Mouse (Mus musculus) lung, embryonic 15.5 days (tissue): ENCODE data around the gene Hoxa11. TPM values are rescaled to one million over a fixed set of nuclear protein-coding genes. Genes with fewer than 3 reads are reported as not detected.

Source experiments
- ATAC-seq: fragments of 200-750 bp; cut with Nextera tagmentation; 2 replicates; pipeline ENCODE4 v1.8.0; 2017; ENCODE audit warnings: moderate number of reproducible peaks, borderline replicate concordance; ENCODE audit not compliant: low FRiP score, low TSS enrichment; ENCODE audit errors: extremely low read depth
- H3K27ac ChIP-seq: fragments of 300-500 bp; sonication (generic); 2 replicates; pipeline ENCODE4 v1.5.1; 2015; ENCODE audit warnings: moderate library complexity, mild to moderate bottlenecking, inconsistent platforms
- H3K27me3 ChIP-seq: fragments of 300-500 bp; sonication (generic); 2 replicates; pipeline ENCODE4 v1.6.1; 2015; ENCODE audit warnings: inconsistent platforms
- H3K36me3 ChIP-seq: fragments of 300-500 bp; sonication (generic); 2 replicates; pipeline ENCODE4 v1.6.1; 2015; ENCODE audit warnings: inconsistent platforms
- H3K4me1 ChIP-seq: fragments of 300-500 bp; sonication (generic); 2 replicates; pipeline ENCODE4 v1.6.1; 2015; ENCODE audit warnings: inconsistent platforms
- H3K4me2 ChIP-seq: fragments of 300-500 bp; sonication (generic); 2 replicates; pipeline ENCODE4 v1.6.1; 2015; ENCODE audit warnings: inconsistent platforms, mild to moderate bottlenecking, moderate library complexity
- H3K4me3 ChIP-seq: fragments of 300-500 bp; sonication (generic); 2 replicates; pipeline ENCODE4 v1.5.1; 2015; ENCODE audit warnings: mild to moderate bottlenecking, inconsistent platforms
- H3K9ac ChIP-seq: fragments of 300-500 bp; sonication (generic); 2 replicates; pipeline ENCODE4 v1.6.1; 2015; ENCODE audit warnings: inconsistent platforms
- H3K9me3 ChIP-seq: fragments of 300-500 bp; sonication (generic); 2 replicates; pipeline ENCODE4 v1.6.1; 2016; ENCODE audit warnings: inconsistent platforms
- whole genome bisulfite sequencing: fragments of 180-500 bp; shearing (Covaris S2); methylation state at CpG from one replicate; pipeline ENCODE4 v1.1.7; 2015; 5-methylcytosine and 5-hydroxymethylcytosine counted together
- polyA plus RNA-seq: library from polyadenylated mRNA; unstranded; fragments of >200 nt; fragmentation: Nextera tagmentation; extraction: Ambion mirVana; gene quantifications from 2 replicates; pipeline ENCODE4 v1.2.1, GENCODE M21; 2015

Hoxa11 gene
- polyA plus RNA-seq, 1 experiment from 2014 or later = not detected

DNA sequence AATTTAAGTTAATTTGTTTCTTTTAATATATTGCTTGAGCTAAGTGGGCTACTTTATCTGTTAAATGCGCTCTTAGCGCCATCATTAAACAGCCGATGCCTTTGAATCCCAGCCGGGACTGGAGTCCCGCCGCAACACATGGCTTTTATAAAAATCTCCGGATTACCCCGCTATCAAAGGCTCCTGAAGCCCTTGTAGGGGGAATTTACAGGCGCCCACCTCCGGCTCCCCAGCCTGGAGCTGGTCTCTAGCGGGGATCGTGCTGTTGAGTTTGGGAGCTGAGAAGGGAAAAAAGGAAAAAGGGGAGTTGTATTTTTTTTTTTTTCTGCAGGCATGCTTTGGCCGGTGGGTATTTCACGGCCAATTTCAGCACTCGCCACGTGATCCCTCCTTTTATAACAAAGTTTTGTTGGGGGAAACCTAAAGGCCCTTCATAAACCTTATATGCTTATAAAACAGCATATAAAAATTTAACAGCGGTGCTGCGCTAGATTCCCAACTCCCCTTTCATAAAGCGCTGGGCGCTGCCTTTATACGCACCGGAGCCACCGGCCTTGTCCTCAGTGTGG, 1.1 kb downstream of the Hoxa11 start:
- Histone ChIP-seq H3K9me3 (no peaks in the 10 kb centered on the region), H3K36me3 (no peaks in the 10 kb centered on the region), H3K4me3 (no peak overlapping the region; the same call in 1 of the 2 replicates), H3K4me2 (no peak overlapping the region), H3K27me3 (peaks cover 100% of the 10 kb centered on the region), H3K9ac (no peak overlapping the region), H3K4me1 (peaks cover 15% of the 10 kb centered on the region), H3K27ac (no peak overlapping the region)
- no peak for ATAC-seq
- WGBS = 2% methylated on average over 23 of the region's 23 CpGs

DNA sequence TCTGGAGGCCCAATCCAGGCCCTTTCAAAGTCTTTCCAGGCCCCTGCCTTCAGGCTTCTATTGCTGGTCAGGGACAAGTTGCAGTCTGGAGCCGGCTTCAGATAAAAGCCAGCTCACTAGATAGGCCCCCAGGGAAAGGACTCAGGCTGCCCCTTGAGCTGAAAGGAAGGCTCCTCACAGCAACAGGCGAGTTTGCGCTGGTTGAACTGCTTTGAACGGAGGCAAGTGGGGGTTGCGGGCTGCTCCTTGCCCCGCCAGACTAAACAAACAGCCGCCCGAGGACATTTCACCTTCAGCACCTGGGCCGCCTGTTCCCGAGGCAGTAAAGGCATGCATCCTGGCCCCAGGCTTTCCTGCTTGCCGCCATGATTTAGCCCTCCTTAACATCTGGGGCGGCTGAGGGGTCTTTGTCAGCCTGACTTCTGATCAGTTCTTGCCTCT, 1.9 kb downstream of the Hoxa11 start:
- WGBS = 4% methylated on average over 12 of the region's 12 CpGs

DNA sequence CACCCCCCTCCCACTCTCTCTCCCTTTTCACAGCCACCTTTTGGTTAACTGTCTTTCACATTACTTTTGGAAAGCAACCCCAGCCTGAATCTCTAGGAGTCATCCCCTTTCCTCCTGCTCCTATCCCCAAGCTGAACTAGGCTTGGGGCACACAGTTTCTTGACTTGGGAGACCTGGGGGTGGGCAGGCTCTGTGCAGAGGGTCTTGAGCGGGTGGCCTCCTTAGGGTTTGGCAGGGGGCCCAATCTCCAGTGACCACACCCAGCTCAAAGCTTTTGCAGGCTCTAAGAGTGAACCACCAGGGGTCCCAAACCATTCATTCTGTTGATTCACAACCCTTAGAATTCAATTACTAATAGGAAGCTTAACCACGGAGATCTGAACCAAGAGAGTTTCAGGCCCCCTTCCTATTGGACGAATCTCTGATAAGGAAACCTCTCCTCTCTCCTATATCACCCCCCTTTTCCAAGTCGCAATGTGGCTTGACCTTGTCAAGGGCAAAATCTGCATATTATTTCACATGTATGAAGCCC, 2.7 kb downstream of the Hoxa11 start:
- no peak for ATAC-seq
- H3K9me3 ChIP-seq = no peaks in the 10 kb centered on the region
- no peak overlapping the region for H3K27ac ChIP-seq
- no peaks in the 10 kb centered on the region for H3K36me3 ChIP-seq
- WGBS = 4% methylated on average over 4 of the region's 4 CpGs
- peaks cover 11% of the 10 kb centered on the region for H3K4me1 ChIP-seq
- no peak overlapping the region for H3K4me3 ChIP-seq
- no peak overlapping the region for H3K4me2 ChIP-seq
- H3K9ac ChIP-seq = no peak overlapping the region
- peaks cover 98% of the 10 kb centered on the region for H3K27me3 ChIP-seq

More for the DNA sequence above, 1.9 kb downstream of the Hoxa11 start:
- H3K27me3 ChIP-seq = peaks cover 99% of the 10 kb centered on the region
- H3K4me1 ChIP-seq = peaks cover 11% of the 10 kb centered on the region
- H3K9ac ChIP-seq = no peak overlapping the region
- H3K36me3 ChIP-seq = no peaks in the 10 kb centered on the region
- no peak overlapping the region for H3K27ac ChIP-seq
- ATAC-seq = no peak
- no peaks in the 10 kb centered on the region for H3K9me3 ChIP-seq
- H3K4me2 ChIP-seq = no peak overlapping the region
- no peak overlapping the region for H3K4me3 ChIP-seq

DNA sequence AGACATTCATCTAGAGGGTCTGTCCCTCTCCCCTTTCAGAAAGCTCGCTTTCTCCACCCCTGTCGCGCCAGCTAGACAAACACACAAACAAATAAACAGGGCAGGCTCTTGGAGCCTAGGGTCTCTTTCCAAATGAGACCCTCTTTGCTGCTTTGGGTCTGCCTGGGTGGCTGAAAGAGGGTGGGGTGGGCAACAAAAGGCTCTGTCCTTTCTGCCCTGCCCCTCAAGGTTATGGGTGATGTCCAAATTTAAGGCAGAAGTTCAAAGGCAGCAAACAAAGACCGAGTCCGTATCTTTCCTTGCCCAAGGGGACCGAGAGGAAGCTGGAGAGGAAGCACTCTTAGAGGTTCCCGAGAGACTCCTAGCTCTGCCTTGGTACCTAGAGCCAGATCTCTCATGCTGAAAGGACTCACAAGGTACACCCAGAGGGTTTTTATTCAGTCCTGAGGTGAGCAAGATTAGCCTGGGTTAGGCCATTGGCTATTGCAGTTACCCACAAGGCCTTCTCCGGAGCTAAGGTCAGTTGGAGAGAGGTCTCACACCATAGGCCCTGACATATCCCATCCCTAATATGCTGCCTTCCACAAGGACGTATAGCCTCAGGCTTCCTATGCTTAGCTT, 4.5 kb downstream of the Hoxa11 start:
- no peak for ATAC-seq
- Histone ChIP-seq H3K4me2 (no peak overlapping the region), H3K27ac (no peak overlapping the region), H3K4me3 (no peak overlapping the region), H3K27me3 (peaks cover 98% of the 10 kb centered on the region), H3K4me1 (peaks cover 11% of the 10 kb centered on the region), H3K9ac (no peak overlapping the region), H3K9me3 (no peaks in the 10 kb centered on the region), H3K36me3 (no peaks in the 10 kb centered on the region)
- WGBS = 10% methylated on average over 9 of the region's 9 CpGs

- WGBS = 1% methylated on average over 35 of the region's 35 CpGs
These were observed 5.1 kb downstream of the Hoxa11 start, which contains the start of gene Hoxa10 for GRCm38 (mm10) chr6:52240389-52241000. Gene Hoxa10 (minus strand): TSS chr6:52240854.

DNA sequence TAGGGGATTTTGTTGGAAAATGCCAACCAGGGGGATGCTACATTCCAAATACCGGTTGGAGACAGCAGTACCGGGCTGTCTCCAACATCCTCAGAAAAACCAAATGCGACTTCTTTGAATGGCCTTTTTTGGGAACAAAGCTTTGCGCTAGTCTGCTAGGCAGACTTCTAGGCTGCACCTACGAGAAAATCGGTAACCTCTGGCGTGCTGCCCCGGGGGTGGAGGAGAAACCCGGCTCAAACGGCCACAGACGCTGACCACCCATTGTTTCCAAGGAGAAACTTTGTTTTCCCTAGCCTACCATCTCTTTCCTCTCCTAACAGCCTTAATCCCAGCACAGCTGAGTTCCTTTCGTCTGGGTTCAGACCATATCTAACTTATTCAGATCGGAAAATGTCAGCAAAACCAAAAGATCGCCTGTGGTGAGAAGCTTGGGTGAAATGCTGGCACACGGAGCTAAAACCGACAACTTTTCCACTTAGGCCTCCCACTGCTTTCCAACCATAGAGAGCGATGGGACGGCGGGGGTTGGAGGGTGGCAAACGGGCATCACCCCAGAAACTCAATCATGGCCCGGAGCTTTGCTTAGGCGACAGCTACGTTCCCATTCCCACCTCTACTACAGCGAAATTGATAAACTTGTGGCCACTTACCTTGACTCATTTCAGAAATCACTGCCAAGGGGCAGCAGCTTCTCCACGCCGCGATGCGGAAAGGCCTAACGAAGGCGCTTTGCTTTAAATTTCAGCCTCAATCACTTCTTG, 5.8 kb downstream of the Hoxa11 start:
- Histone ChIP-seq H3K4me2 (peak overlapping the region; percentile 36), H3K27ac (no peak overlapping the region), H3K9me3 (no peaks in the 10 kb centered on the region), H3K4me1 (peaks cover 3% of the 10 kb centered on the region; the same call in 1 of the 2 replicates), H3K36me3 (no peaks in the 10 kb centered on the region), H3K4me3 (peak overlapping the region; percentile 19; the same call in 1 of the 2 replicates), H3K27me3 (peaks cover 98% of the 10 kb centered on the region), H3K9ac (no peak overlapping the region)
- WGBS = 2% methylated on average over 30 of the region's 30 CpGs
- peak; percentile 12; the same call in 1 of the 2 replicates for ATAC-seq

More at GRCm38 (mm10) chr6:52240389-52241000, 5.1 kb downstream of the Hoxa11 start, which contains the start of gene Hoxa10:
- H3K36me3 ChIP-seq = no peaks in the 10 kb centered on the region
- no peak within 1 kb of the TSS for H3K27ac ChIP-seq
- peak within 1 kb of the TSS; percentile 19; the same call in 1 of the 2 replicates for H3K4me3 ChIP-seq
- peak; percentile 64; the same call in 1 of the 2 replicates for ATAC-seq
- peaks cover 98% of the 10 kb centered on the region for H3K27me3 ChIP-seq
- no peaks in the 10 kb centered on the region for H3K9me3 ChIP-seq
- H3K4me2 ChIP-seq = peak within 1 kb of the TSS; percentile 36
- peaks cover 8% of the 10 kb centered on the region for H3K4me1 ChIP-seq
- no peak within 1 kb of the TSS for H3K9ac ChIP-seq

DNA sequence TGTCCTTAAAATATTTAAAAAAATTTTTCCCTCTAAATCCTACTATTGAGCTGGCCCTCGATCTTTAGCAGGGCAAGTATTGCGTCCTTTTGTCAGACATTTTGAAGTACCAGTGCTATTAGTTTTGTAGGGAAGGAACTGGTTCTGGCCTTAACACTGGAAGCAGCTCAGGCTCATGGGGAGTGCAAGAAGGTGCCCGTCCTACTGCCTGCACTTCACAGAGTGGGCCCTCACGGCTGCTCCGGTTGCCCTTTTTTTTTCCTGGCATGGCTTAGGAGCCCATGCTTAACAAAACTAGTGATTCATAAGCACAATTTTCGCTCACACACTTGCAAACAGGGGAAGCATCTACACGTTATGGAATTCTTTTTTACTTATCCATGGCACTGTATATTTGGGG, 6.6 kb downstream of the Hoxa11 start:
- H3K4me1 ChIP-seq = peaks cover 10% of the 10 kb centered on the region; the same call in 1 of the 2 replicates
- H3K9ac ChIP-seq = no peak overlapping the region
- no peaks in the 10 kb centered on the region for H3K36me3 ChIP-seq
- no peak for ATAC-seq
- no peak overlapping the region for H3K27ac ChIP-seq
- WGBS = 3% methylated on average over 7 of the region's 7 CpGs
- peaks cover 98% of the 10 kb centered on the region for H3K27me3 ChIP-seq
- H3K4me3 ChIP-seq = no peak overlapping the region
- no peaks in the 10 kb centered on the region for H3K9me3 ChIP-seq
- no peak overlapping the region for H3K4me2 ChIP-seq

DNA sequence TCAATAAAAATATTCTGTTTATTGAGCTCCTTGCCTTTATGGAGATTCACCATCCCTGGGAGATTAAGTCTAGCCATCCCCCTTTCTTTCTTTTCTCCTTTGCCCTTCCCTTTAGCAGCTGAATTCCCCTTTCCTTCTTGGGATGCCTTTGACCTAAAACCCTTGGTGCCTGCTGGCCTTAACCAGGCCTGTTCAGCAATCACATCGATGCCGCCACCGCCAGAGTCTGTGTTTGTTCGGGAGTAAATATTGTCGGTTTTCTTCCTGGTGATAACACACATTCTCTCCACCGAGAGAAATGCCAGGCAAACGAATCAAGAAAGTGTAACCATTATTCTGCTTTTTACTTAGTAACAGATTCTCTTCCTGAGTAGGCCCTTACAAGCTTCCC, 7.5 kb downstream of the Hoxa11 start:
- no peak for ATAC-seq
- Histone ChIP-seq H3K9ac (no peak overlapping the region), H3K36me3 (no peaks in the 10 kb centered on the region), H3K4me3 (no peak overlapping the region), H3K4me1 (peaks cover 12% of the 10 kb centered on the region; the same call in 1 of the 2 replicates), H3K9me3 (no peaks in the 10 kb centered on the region), H3K27me3 (peaks cover 98% of the 10 kb centered on the region), H3K27ac (no peak overlapping the region), H3K4me2 (no peak overlapping the region)
- WGBS = 2% methylated on average over 7 of the region's 7 CpGs

GRCm38 (mm10) chr6:52237346-52238154, 8.1 kb downstream of the Hoxa11 start:
- 11% methylated on average over 10 of the region's 10 CpGs for WGBS
- Histone ChIP-seq H3K27me3 (peaks cover 98% of the 10 kb centered on the region), H3K27ac (no peak overlapping the region), H3K9me3 (no peaks in the 10 kb centered on the region), H3K4me3 (no peak overlapping the region), H3K36me3 (no peaks in the 10 kb centered on the region), H3K9ac (no peak overlapping the region), H3K4me2 (no peak overlapping the region), H3K4me1 (peaks cover 12% of the 10 kb centered on the region; the same call in 1 of the 2 replicates)
- ATAC-seq = no peak

GRCm38 (mm10) chr6:52236806-52237205, 8.8 kb downstream of the Hoxa11 start:
- peaks cover 98% of the 10 kb centered on the region for H3K27me3 ChIP-seq
- no peaks in the 10 kb centered on the region for H3K9me3 ChIP-seq
- no peak for ATAC-seq
- peaks cover 12% of the 10 kb centered on the region; the same call in 1 of the 2 replicates for H3K4me1 ChIP-seq
- 7% methylated on average over 3 of the region's 3 CpGs for WGBS
- H3K27ac ChIP-seq = no peak overlapping the region
- no peaks in the 10 kb centered on the region for H3K36me3 ChIP-seq
- H3K9ac ChIP-seq = no peak overlapping the region
- H3K4me3 ChIP-seq = no peak overlapping the region
- H3K4me2 ChIP-seq = no peak overlapping the region

DNA sequence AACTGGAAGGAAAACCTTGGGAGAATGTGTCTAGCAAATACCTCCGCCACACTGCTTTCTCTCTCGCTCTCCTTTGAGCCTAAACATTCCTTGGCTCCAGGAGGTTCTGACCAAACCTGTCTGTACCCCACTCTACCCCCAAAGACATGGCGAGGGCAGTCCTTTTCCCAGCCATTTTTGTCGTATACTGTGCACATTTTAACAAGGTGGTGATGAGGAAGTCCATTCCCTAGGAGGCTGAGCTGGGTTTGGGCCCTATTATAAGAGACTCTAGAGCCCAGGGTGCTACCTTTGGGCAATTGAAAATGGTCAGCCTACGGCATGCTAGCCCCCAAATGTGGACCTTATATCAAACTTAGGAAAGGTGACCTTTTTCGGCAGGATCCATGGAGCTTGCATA, 9.7 kb downstream of the Hoxa11 start:
- Histone ChIP-seq H3K4me1 (peaks cover 12% of the 10 kb centered on the region; the same call in 1 of the 2 replicates), H3K4me3 (no peak overlapping the region), H3K4me2 (no peak overlapping the region), H3K9ac (no peak overlapping the region), H3K9me3 (no peaks in the 10 kb centered on the region), H3K27ac (no peak overlapping the region), H3K27me3 (peaks cover 96% of the 10 kb centered on the region), H3K36me3 (no peaks in the 10 kb centered on the region)
- no peak for ATAC-seq
- 21% methylated on average over 6 of the region's 6 CpGs for WGBS
